Comparison of ENCODE assay signal across 20 mouse cellular contexts in genomic region chr2:70735534-70735933, GRCm38 (mm10).
"Had no signal": no experiment of that assay in that cellular context is flagged by ENCODE, and none has a peak within 500 bp of the region (broad histone marks: within the 10 kb centered on the region; RNA-seq: fewer than 3 reads in every experiment).

No protein-coding gene starts in this region.

- H3K4me3 ChIP-seq: liver, embryonic 13.5 days; liver, embryonic 15.5 days; lung, embryonic 15.5 days; midbrain, embryonic 12.5 days; myocyte; neural tube, embryonic 12.5 days; stomach, embryonic 15.5 days had no signal

- H3K27ac ChIP-seq: liver, embryonic 13.5 days; liver, embryonic 15.5 days; lung, embryonic 15.5 days; macrophage; midbrain, embryonic 12.5 days; neural tube, embryonic 12.5 days; stomach, embryonic 15.5 days had no signal

- H3K4me2 ChIP-seq: liver, embryonic 11.5 days; liver, embryonic 13.5 days; liver, embryonic 15.5 days; lung, embryonic 15.5 days; midbrain, embryonic 12.5 days; neural tube, embryonic 12.5 days; stomach, embryonic 15.5 days had no signal

- H3K4me1 ChIP-seq: liver, embryonic 13.5 days; liver, embryonic 15.5 days; lung, embryonic 15.5 days; midbrain, embryonic 12.5 days; neural tube, embryonic 12.5 days; stomach, embryonic 15.5 days had no signal

- H3K27me3 ChIP-seq: liver, embryonic 13.5 days; liver, embryonic 15.5 days; lung, embryonic 15.5 days; midbrain, embryonic 12.5 days; neural tube, embryonic 12.5 days; stomach, embryonic 15.5 days had no signal

- H3K9me3 ChIP-seq: liver, embryonic 13.5 days; liver, embryonic 15.5 days; lung, embryonic 15.5 days; midbrain, embryonic 12.5 days; neural tube, embryonic 12.5 days; stomach, embryonic 15.5 days had no signal

- DNase-seq: liver, embryonic 13.5 days; liver, postnatal 0 days; lung, adult 2 months; lung, postnatal 14 days; lung, postnatal 36 days; midbrain, embryonic 14.5 days; right cerebral cortex, postnatal 14 days; thymus, adult 18-20 months; thymus, postnatal 14 days; thymus, postnatal 36 days had no signal

- ATAC-seq: liver, postnatal 0 days; lung, postnatal 0 days; midbrain, embryonic 16.5 days had no signal

- H3K9ac ChIP-seq: liver, embryonic 13.5 days; liver, embryonic 15.5 days; liver, postnatal 0 days; lung, embryonic 15.5 days; midbrain, embryonic 12.5 days; neural tube, embryonic 12.5 days; stomach, embryonic 15.5 days had no signal
